Comparison of ENCODE assay signal across 19 mouse cellular contexts in the genomic region with DNA sequence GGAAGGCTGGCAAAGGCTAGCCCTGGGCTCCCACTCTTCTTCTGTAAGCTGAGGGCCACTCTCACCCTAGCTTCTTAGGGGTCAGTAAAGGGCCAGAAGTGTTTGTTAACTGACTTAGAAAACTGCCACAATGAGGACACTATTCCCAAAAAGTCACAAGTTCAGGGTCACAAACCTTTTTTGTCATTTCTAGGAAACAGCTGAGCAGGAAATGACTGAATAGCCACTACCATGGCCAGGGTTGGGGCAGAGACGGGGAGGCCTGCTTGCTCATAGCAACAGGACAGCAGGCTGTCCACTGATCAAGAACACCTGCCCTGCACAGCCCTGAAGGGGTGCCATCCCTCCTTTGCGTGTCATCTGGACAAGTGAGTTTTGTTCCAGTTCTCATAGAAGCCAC. TPM values are rescaled to one million over a fixed set of nuclear protein-coding genes. Genes with fewer than 3 reads are reported as not detected.
A peak's percentile ranks its signal among the peaks of the same experiment; 100 is the strongest.
DNase-seq lines count a peak whose midpoint lies in the region; ATAC-seq and TF ChIP-seq lines count a peak whose summit lies in the region.
"Had no signal": no experiment of that assay in that cellular context is flagged by ENCODE, and none has a peak within 500 bp of the region (broad histone marks: within the 10 kb centered on the region; RNA-seq: fewer than 3 reads in every experiment).

No protein-coding gene starts in this region.

- DNase-seq in kidney, adult 2 months = peak; percentile 26
- DNase-seq in kidney, postnatal 4 days = no peak
- no peak for DNase-seq in adrenal gland, postnatal 25 days
- DNase-seq: adrenal gland, adult 2 months; adrenal gland, postnatal 10 days; adrenal gland, postnatal 36 days; cerebellum, adult 11-12 months; cerebellum, adult 2 months; cerebellum, adult 9-10 months; cerebellum, postnatal 10 days; cerebellum, postnatal 25 days; forebrain, postnatal 0 days had no signal

- H3K27me3 ChIP-seq in kidney, adult 2 months (replicated peaks; ENCODE audit: control insufficient read depth, insufficient read depth, low read length) = no peaks in the 10 kb centered on the region
- H3K27me3 ChIP-seq in megakaryocyte, embryonic 14.5 days (replicated peaks) = peaks cover 2% of the 10 kb centered on the region
- H3K27me3 ChIP-seq: embryonic facial prominence, embryonic 12.5 days; forebrain, embryonic 13.5 days; forebrain, embryonic 15.5 days had no signal

- H3K4me3 ChIP-seq in kidney, adult 2 months (ENCODE audit: insufficient read depth, low read depth, low read length) = no peak overlapping the region
- H3K4me3 ChIP-seq in megakaryocyte, embryonic 14.5 days (replicated peaks) = peak overlapping the region; percentile 62
- H3K4me3 ChIP-seq: embryonic facial prominence, embryonic 10.5 days; embryonic facial prominence, embryonic 12.5 days; forebrain, embryonic 13.5 days; forebrain, embryonic 15.5 days had no signal

- no peaks in the 10 kb centered on the region; the same call in 1 of the 2 replicates for H3K4me1 ChIP-seq in kidney, adult 2 months (ENCODE audit: control insufficient read depth, insufficient read depth, low read length)
- peaks cover 42% of the 10 kb centered on the region for H3K4me1 ChIP-seq in megakaryocyte, embryonic 14.5 days
- H3K4me1 ChIP-seq: embryonic facial prominence, embryonic 12.5 days had no signal

- H3K9me3 ChIP-seq in megakaryocyte, embryonic 14.5 days = no peaks in the 10 kb centered on the region
- H3K9me3 ChIP-seq: embryonic facial prominence, embryonic 10.5 days; embryonic facial prominence, embryonic 12.5 days; forebrain, embryonic 13.5 days; forebrain, embryonic 15.5 days had no signal

- no peaks in the 10 kb centered on the region for H3K36me3 ChIP-seq in kidney, adult 2 months (ENCODE audit: control insufficient read depth, insufficient read depth, low read length)
- H3K36me3 ChIP-seq in megakaryocyte, embryonic 14.5 days (replicated peaks; ENCODE audit: low read length) = no peaks in the 10 kb centered on the region
- H3K36me3 ChIP-seq: forebrain, embryonic 15.5 days had no signal

- 66% methylated on average over 2 of the region's 2 CpGs for WGBS in kidney, adult 2 months

- TF ChIP-seq POLR2A in kidney, adult 2 months (IDR thresholded peaks at IDR 0.05; ENCODE audit: low read depth, low read length) = no peak

- no peak for TF ChIP-seq CTCF in kidney, adult 2 months (conservative IDR thresholded peaks at IDR 0.05; ENCODE audit: insufficient read depth, insufficient read length, low read depth, low read length)

- no peak for ATAC-seq in megakaryocyte, adult 5-6 weeks (ENCODE audit: poor library complexity, severe bottlenecking)
- ATAC-seq: forebrain, embryonic 13.5 days; forebrain, embryonic 15.5 days; forebrain, postnatal 0 days had no signal

- no peak overlapping the region for H3K27ac ChIP-seq in kidney, adult 2 months (ENCODE audit: insufficient read depth, low read depth, low read length)
- H3K27ac ChIP-seq: embryonic facial prominence, embryonic 10.5 days; embryonic facial prominence, embryonic 12.5 days; forebrain, embryonic 13.5 days; forebrain, embryonic 15.5 days had no signal

RNA-seq across cellular contexts. Expression of gene Flywch1, which starts 5.7 kb away (rescaled TPM):
- 41.7 and 45.2 TPM in 2 replicates for polyA plus RNA-seq in kidney, adult 2 months (2012; rRNA removed)
- polyA plus RNA-seq in megakaryocyte, embryonic 14.5 days (2012; ENCODE audit: insufficient read depth, low replicate concordance) = 6.0 and 53.7 TPM in 2 replicates
- 3.1 and 3.7 TPM in 2 replicates for total RNA-seq in megakaryocyte, adult 5-6 weeks (2015)
- 7.7 and 12.0 TPM in 2 replicates for total RNA-seq in megakaryocyte, adult 5-6 weeks (2017)
- total RNA-seq in adrenal gland, postnatal 25 days (2021) = 47.9 and 56.3 TPM in 2 replicates

RNA-seq across cellular contexts. Expression of gene Flywch2, which starts 8.7 kb away (rescaled TPM):
- polyA plus RNA-seq in kidney, adult 2 months (2012; rRNA removed) = 9.3 and 12.2 TPM in 2 replicates
- 17.2 and 29.2 TPM in 2 replicates for polyA plus RNA-seq in megakaryocyte, embryonic 14.5 days (2012; ENCODE audit: insufficient read depth, low replicate concordance)
- total RNA-seq in megakaryocyte, adult 5-6 weeks (2015) = 0.66 TPM in 1 of 2 replicates, not detected in the other
- total RNA-seq in megakaryocyte, adult 5-6 weeks (2017) = 0.92 TPM in 1 of 2 replicates, not detected in the other
- total RNA-seq in adrenal gland, postnatal 25 days (2021) = 4.9 and 7.6 TPM in 2 replicates

RNA-seq across cellular contexts. Expression of gene Srrm2, which starts 13.2 kb away (rescaled TPM):
- 394 and 443 TPM in 2 replicates for polyA plus RNA-seq in kidney, adult 2 months (2012; rRNA removed)
- 117 and 357 TPM in 2 replicates for polyA plus RNA-seq in megakaryocyte, embryonic 14.5 days (2012; ENCODE audit: insufficient read depth, low replicate concordance)
- total RNA-seq in megakaryocyte, adult 5-6 weeks (2015) = 210 and 224 TPM in 2 replicates
- 81.2 and 117 TPM in 2 replicates for total RNA-seq in megakaryocyte, adult 5-6 weeks (2017)
- 825 and 1,016 TPM in 2 replicates for total RNA-seq in adrenal gland, postnatal 25 days (2021)

RNA-seq across cellular contexts. Expression of gene Kremen2, which starts 31.5 kb away (rescaled TPM):
- polyA plus RNA-seq in kidney, adult 2 months (2012; rRNA removed) = 0.17 and 0.27 TPM in 2 replicates
- polyA plus RNA-seq in megakaryocyte, embryonic 14.5 days (2012; ENCODE audit: insufficient read depth, low replicate concordance) = not detected in 2 replicates
- total RNA-seq in megakaryocyte, adult 5-6 weeks (2015) = not detected in 2 replicates
- not detected in 2 replicates for total RNA-seq in megakaryocyte, adult 5-6 weeks (2017)
- total RNA-seq in adrenal gland, postnatal 25 days (2021) = not detected in 2 replicates
- total RNA-seq: adrenal gland, adult 2 months; adrenal gland, postnatal 10 days; adrenal gland, postnatal 36 days; MEL had no signal

RNA-seq across cellular contexts. Expression of gene Paqr4, which starts 36.5 kb away (rescaled TPM):
- 9.7 and 10.8 TPM in 2 replicates for polyA plus RNA-seq in kidney, adult 2 months (2012; rRNA removed)
- 1.7 TPM in 1 of 2 replicates, not detected in the other for polyA plus RNA-seq in megakaryocyte, embryonic 14.5 days (2012; ENCODE audit: insufficient read depth, low replicate concordance)
- total RNA-seq in megakaryocyte, adult 5-6 weeks (2015) = 3.3 and 4.1 TPM in 2 replicates
- total RNA-seq in megakaryocyte, adult 5-6 weeks (2017) = 7.6 and 10.1 TPM in 2 replicates
- total RNA-seq in adrenal gland, postnatal 25 days (2021) = 10.4 and 11.7 TPM in 2 replicates
